Mouse (Mus musculus) hindbrain, embryonic 12.5 days (tissue): ENCODE data around the gene Adgrf3. TPM values are rescaled to one million over a fixed set of nuclear protein-coding genes. Genes with fewer than 3 reads are reported as not detected.

Source experiments
- ATAC-seq: fragments of 200-750 bp; cut with Nextera tagmentation; 2 replicates; pipeline ENCODE4 v1.8.0; 2017; ENCODE audit warnings: moderate TSS enrichment; ENCODE audit not compliant: low FRiP score
- H3K27ac ChIP-seq: fragments of 300-500 bp; sonication (generic); 2 replicates; pipeline ENCODE4 v1.5.1; 2016; ENCODE audit warnings: mild to moderate bottlenecking
- H3K27me3 ChIP-seq: fragments of 300-500 bp; sonication (generic); 2 replicates; pipeline ENCODE4 v1.6.1; 2016; ENCODE audit warnings: mild to moderate bottlenecking
- H3K36me3 ChIP-seq: fragments of 300-500 bp; sonication (generic); 2 replicates; pipeline ENCODE4 v1.6.1; 2016; ENCODE audit warnings: mild to moderate bottlenecking
- H3K4me1 ChIP-seq: fragments of 300-500 bp; sonication (generic); 2 replicates; pipeline ENCODE4 v1.6.1; 2016
- H3K4me2 ChIP-seq: fragments of 300-500 bp; sonication (generic); replicated peaks from 2 replicates; pipeline ENCODE4 v1.6.1; 2016; ENCODE audit warnings: mild to moderate bottlenecking
- H3K4me3 ChIP-seq: fragments of 300-500 bp; sonication (generic); 2 replicates; pipeline ENCODE4 v1.5.1; 2016; ENCODE audit warnings: mild to moderate bottlenecking
- H3K9ac ChIP-seq: fragments of 300-500 bp; sonication (generic); 2 replicates; pipeline ENCODE4 v1.6.1; 2016; ENCODE audit warnings: mild to moderate bottlenecking, moderate library complexity
- H3K9me3 ChIP-seq: fragments of 300-500 bp; sonication (generic); replicated peaks from 2 replicates; pipeline ENCODE4 v1.6.1; 2016; ENCODE audit warnings: mild to moderate bottlenecking
- WGBS: fragments of 180-500 bp; shearing (Covaris S2); methylation state at CpG from one replicate; pipeline ENCODE4 v1.1.7; 2016; 5-methylcytosine and 5-hydroxymethylcytosine counted together
- polyA plus RNA-seq: library from polyadenylated mRNA; unstranded; fragments of >200 nt; fragmentation: Nextera tagmentation; extraction: Ambion mirVana; gene quantifications from 2 replicates; pipeline ENCODE4 v1.2.1, GENCODE M21; 2016

The Adgrf3 gene
- polyA plus RNA-seq = not detected in 2 replicates

DNA sequence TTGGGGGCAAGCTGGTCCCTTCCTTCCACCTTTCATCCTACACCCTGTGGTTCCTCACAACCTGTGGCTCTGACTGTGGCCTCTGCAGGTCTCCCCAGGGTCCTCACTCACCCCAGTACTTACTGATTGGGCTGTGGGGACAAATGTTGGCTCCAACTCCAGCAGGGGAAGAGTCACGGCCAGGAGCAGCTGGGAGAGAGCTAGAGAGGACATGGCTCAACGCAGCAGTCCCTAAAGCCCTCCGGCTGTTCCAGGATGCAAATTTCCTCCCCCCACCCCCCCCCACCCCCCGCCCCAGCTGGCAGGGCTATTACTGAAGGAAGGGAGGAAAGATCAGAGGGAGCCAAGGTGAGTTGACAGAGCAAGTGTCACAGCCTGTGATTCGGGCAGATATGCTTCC, at the start of gene Adgrf3:
Gene Adgrf3, minus strand, starts transcription at position 230 of the 400 bp plus-strand sequence.
- Histone ChIP-seq H3K9me3 (no peaks in the 10 kb centered on the region), H3K9ac (no peak within 1 kb of the TSS), H3K27me3 (no peaks in the 10 kb centered on the region), H3K4me3 (no peak within 1 kb of the TSS), H3K4me1 (no peaks in the 10 kb centered on the region), H3K4me2 (no peak within 1 kb of the TSS), H3K27ac (no peak within 1 kb of the TSS), H3K36me3 (no peaks in the 10 kb centered on the region)
- 30% methylated on average over 5 of the region's 5 CpGs for WGBS
- no peak for ATAC-seq

DNA sequence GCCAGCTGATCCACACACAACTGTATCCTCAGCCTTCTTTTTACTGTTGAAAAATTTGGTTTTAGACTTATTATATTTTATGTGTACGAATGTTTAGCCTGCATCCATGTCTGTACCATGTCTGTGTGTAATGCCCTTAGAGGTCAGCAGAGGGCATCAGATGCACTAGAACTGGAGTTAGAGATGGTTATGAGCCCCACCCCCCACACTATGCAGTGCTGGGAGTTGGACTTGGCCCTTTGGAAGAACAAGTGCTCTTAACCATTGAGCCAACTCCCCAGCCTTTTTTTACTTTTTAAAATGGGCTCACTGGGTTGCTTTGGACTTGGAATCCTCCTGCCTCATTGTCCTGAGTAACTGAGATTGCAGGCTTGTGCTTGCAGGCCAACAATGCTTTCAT, 42.1 kb upstream of the Adgrf3 start:
- H3K4me2 ChIP-seq = no peak overlapping the region
- ATAC-seq = no peak
- H3K9ac ChIP-seq = no peak overlapping the region
- no peaks in the 10 kb centered on the region for H3K9me3 ChIP-seq
- no peak overlapping the region for H3K27ac ChIP-seq
- no peaks in the 10 kb centered on the region for H3K27me3 ChIP-seq
- peaks cover 10% of the 10 kb centered on the region for H3K4me1 ChIP-seq
- H3K4me3 ChIP-seq = no peak overlapping the region
- 100% methylated on average over 1 of the region's 1 CpGs for WGBS
- peaks cover 17% of the 10 kb centered on the region for H3K36me3 ChIP-seq

DNA sequence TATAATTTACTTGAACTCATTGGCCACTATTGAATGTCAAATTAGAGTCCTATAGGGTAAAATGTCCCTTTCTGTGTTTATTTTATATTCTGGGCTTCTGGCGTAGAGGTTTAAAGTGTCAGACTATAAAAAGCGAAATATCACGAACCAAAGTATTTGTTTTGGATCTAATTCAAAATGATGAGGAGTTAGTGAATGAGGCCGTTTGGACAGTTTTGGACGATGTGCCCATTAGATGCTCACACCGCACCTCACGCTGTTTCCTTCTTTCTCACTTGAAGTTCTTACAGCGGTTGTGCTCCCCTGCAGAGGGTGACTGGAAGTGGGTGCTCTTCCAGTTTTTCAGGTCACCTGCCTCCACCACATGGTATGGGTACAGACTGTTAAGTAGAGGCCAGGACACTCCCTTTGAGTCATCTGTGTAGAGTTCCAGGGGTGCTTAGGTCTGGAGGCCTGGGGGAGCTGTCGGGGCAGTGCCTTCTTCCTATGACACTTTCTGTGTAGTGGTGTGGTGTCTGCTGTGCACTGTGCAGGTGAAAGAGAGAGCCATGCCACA, 40.4 kb upstream of the Adgrf3 start:
- no peak for ATAC-seq
- 90% methylated on average over 9 of the region's 9 CpGs for WGBS
- Histone ChIP-seq H3K27me3 (no peaks in the 10 kb centered on the region), H3K4me3 (no peak overlapping the region), H3K27ac (no peak overlapping the region), H3K4me1 (peaks cover 12% of the 10 kb centered on the region), H3K9ac (no peak overlapping the region), H3K9me3 (no peaks in the 10 kb centered on the region), H3K4me2 (no peak overlapping the region), H3K36me3 (peaks cover 8% of the 10 kb centered on the region; the same call in 1 of the 2 replicates)

DNA sequence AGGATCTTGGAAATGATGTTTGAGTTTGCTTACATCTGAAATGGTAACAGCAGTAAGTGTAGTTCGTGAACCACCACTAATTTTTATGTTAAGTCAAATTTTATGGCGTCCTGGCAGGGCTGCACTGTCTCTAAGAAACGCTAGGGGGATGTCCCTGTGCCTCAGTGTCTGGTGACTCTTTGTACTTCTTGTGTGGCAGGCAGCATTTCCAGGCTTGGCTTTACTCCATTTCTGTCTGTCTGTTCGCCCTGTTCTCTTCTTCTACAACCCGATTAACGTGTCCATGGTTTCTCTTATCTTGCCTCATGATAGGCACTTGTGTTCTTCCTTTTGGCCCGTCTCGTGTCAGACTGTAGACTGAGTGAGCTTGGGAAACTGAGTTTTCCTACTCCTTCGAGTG, 38.2 kb upstream of the Adgrf3 start:
- Histone ChIP-seq H3K4me2 (no peak overlapping the region), H3K27ac (no peak overlapping the region), H3K9ac (no peak overlapping the region), H3K4me1 (peaks cover 12% of the 10 kb centered on the region), H3K9me3 (no peaks in the 10 kb centered on the region), H3K4me3 (no peak overlapping the region), H3K27me3 (no peaks in the 10 kb centered on the region), H3K36me3 (0 out of 2 replicates have a peak, but pooled peaks cover 2% of the 10 kb centered on the region)
- WGBS = 75% methylated on average over 9 of the region's 9 CpGs
- ATAC-seq = no peak

DNA sequence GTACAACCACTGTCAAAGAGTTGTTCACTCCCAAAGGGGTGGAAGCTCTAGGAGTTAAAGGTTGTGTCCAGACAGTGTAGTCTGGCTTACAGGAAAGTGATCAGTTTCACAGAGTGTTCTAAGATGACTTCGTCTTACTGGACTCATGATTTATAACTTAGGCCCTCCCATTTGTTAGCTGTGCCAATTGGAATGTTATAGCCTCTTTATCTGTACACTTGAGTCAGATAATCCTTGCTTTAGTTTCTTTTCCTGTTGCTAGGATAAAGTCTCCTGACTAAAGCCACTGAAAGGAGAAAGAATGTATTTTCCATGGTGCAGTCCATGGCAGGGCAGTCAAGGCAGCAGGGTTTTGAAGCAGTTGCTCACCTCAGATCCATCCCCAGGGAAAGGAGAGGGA, 36.9 kb upstream of the Adgrf3 start:
- ATAC-seq = no peak
- no peaks in the 10 kb centered on the region for H3K9me3 ChIP-seq
- no peak overlapping the region for H3K27ac ChIP-seq
- H3K27me3 ChIP-seq = no peaks in the 10 kb centered on the region
- H3K9ac ChIP-seq = no peak overlapping the region
- no peak overlapping the region for H3K4me3 ChIP-seq
- WGBS = 76% methylated on average over 1 of the region's 1 CpGs
- H3K36me3 ChIP-seq = no peaks in the 10 kb centered on the region
- no peak overlapping the region for H3K4me2 ChIP-seq
- peaks cover 12% of the 10 kb centered on the region for H3K4me1 ChIP-seq

DNA sequence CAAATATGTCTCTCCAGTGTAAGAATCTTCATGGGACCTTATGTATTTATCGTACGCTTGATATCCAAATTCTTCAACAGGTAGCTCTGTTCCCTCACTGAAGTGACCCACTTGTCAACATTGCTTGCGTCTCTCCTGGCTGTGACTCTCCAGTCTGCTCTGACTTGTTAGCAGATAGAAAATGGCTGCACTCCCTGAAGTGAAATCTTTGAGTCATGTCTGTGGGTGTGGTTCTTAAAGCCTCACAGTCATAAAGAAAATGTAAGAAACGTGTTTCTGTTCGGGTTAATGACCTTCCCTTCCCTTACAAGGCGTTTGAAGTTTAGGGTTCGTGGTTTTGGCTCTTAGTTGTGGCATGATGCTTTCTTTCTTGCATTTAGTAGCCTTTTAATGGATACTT, 35.0 kb upstream of the Adgrf3 start:
- H3K4me3 ChIP-seq = no peak overlapping the region
- H3K36me3 ChIP-seq = no peaks in the 10 kb centered on the region
- H3K27ac ChIP-seq = no peak overlapping the region
- no peak for ATAC-seq
- 93% methylated on average over 7 of the region's 7 CpGs for WGBS
- H3K4me1 ChIP-seq = peaks cover 12% of the 10 kb centered on the region
- no peak overlapping the region for H3K9ac ChIP-seq
- no peaks in the 10 kb centered on the region for H3K9me3 ChIP-seq
- no peaks in the 10 kb centered on the region for H3K27me3 ChIP-seq
- no peak overlapping the region for H3K4me2 ChIP-seq

DNA sequence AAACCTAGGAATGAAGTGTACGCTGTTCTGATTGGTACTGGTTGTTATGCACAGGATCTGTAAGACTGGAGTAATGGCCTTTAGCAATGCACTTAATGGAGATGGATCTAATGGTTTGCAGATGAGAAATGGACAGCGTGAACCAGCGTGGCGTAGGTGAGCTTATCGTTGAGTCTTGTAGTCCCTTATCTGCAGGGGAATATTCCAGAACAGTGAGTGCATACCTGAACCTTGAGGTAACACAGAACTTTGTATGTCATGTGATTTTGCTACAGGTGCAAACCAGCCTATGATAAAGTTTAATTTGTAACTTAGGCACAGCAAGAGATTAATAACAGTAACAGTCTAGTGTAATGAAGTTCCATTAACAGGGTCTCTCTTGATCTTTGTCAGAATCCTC, 33.0 kb upstream of the Adgrf3 start:
- no peak overlapping the region for H3K4me3 ChIP-seq
- no peaks in the 10 kb centered on the region for H3K36me3 ChIP-seq
- H3K27ac ChIP-seq = no peak overlapping the region
- no peaks in the 10 kb centered on the region for H3K27me3 ChIP-seq
- H3K4me2 ChIP-seq = no peak overlapping the region
- WGBS = 97% methylated on average over 5 of the region's 5 CpGs
- H3K9ac ChIP-seq = no peak overlapping the region
- H3K4me1 ChIP-seq = peaks cover 16% of the 10 kb centered on the region
- no peaks in the 10 kb centered on the region for H3K9me3 ChIP-seq
- no peak for ATAC-seq

DNA sequence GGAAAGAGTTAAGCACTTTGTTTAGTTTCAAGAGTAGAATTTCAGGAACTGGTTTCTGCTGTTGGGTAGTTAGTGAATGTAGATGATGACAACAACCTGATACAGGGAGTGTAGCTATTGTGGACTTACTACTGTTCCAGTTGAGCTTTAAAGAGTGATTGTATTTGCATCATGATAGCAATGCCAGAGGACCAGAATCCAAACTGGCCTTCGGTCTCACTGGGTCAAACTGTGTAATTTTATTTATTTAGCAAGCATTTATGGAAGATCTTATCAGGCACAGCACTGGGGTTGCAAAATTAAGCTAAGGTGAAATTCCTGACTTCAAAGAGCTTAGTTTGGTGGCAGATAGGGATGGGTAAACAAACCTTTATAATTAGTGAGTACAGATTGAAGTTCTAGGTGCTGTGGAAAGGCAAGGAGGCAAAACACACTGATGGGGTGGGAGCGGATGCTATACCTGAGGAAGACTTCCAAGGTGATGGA, 30.2 kb upstream of the Adgrf3 start:
- no peaks in the 10 kb centered on the region for H3K36me3 ChIP-seq
- H3K9me3 ChIP-seq = no peaks in the 10 kb centered on the region
- no peak for ATAC-seq
- no peak overlapping the region for H3K4me3 ChIP-seq
- H3K9ac ChIP-seq = no peak overlapping the region
- H3K27ac ChIP-seq = no peak overlapping the region
- WGBS = 94% methylated on average over 2 of the region's 2 CpGs
- H3K27me3 ChIP-seq = no peaks in the 10 kb centered on the region
- H3K4me1 ChIP-seq = peaks cover 26% of the 10 kb centered on the region
- no peak overlapping the region for H3K4me2 ChIP-seq

DNA sequence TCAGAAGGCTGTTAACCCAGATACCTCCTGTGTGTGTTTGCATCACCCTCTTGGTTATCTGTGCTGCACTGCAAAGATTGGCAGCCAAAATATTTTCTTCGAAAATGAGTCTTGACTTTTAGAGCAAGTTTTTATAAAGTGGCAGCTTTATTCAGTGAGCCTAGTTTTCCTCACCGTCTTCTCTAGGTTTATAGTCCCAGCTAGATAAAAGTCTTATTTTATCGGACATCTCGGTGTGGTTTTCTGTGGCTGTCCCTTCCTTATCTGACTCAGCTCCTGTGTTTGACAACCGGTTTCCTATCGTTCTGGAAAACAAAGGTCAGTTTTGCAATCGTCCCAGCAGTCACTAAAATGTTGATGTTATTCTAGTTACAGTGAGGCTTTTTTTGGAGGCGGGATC, 28.5 kb upstream of the Adgrf3 start:
- Histone ChIP-seq H3K9ac (peak overlapping the region; percentile 86), H3K4me3 (peak overlapping the region; percentile 79), H3K4me1 (peaks cover 26% of the 10 kb centered on the region), H3K27me3 (no peaks in the 10 kb centered on the region), H3K9me3 (no peaks in the 10 kb centered on the region), H3K4me2 (peak overlapping the region; percentile 79), H3K36me3 (peaks cover 5% of the 10 kb centered on the region), H3K27ac (no peak overlapping the region)
- 69% methylated on average over 8 of the region's 8 CpGs for WGBS
- no peak for ATAC-seq

DNA sequence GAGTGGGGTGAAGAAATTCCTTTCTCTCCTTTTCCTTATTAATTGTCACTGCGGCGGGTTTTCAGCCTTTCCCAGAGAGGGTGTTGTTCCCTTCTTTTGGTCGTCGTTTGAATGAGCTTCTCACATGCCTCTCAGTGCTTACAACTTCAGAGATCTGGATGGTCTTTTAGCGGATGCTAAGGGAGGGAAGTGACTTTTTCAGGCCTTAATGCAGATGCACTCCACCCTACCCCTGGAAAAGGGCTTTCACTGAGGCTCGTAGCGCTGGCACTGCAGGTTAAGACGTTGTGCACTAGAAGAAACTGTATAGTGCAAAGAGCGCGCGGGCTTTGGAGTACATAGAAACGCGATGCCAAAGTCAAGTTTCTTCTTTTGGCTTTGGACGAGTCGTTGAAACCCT, 27.5 kb upstream of the Adgrf3 start:
- H3K4me2 ChIP-seq = peak overlapping the region; percentile 79
- WGBS = 3% methylated on average over 15 of the region's 15 CpGs

DNA sequence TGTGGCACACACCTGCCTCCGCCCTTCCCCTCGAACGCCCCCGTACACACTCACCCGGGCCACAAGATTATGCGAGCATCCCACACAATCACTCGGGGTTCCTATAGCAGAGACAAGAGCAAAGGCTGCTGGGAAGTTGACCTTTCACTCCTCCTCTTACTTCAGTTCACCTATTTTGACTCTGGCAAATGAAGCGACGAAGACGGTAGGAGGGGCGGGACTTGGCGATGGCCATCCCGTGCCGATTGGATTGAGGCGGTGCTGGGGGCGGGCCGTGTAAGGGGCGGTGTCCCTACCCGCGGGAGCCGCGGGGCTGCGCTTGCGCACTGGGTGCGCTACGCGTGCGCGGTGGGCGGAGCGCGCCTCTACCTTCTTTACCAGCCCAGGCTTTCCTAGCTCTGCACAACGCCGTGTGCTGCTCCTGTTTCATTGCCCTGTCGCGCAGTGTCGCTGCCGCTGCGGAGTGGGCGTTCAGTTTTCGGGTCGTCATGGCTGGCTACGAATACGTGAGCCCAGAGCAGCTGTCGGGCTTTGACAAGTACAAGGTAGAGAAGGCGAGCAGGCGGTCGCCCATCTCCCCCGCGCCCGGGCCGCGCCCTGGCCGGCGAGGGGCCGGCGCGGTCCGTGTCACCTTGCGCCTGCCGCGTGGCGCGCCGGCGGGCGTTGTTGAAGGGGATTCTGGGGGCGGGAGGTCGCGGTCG, 26.9 kb upstream of the Adgrf3 start, which contains the start of gene Selenoi:
Gene Selenoi, plus strand, starts transcription at position 311 of the 701 bp plus-strand sequence.
- Histone ChIP-seq H3K4me1 (peaks cover 26% of the 10 kb centered on the region), H3K9me3 (no peaks in the 10 kb centered on the region), H3K4me3 (peak within 1 kb of the TSS; percentile 79), H3K36me3 (peaks cover 5% of the 10 kb centered on the region), H3K27me3 (no peaks in the 10 kb centered on the region), H3K9ac (peak within 1 kb of the TSS; percentile 86), H3K4me2 (peak within 1 kb of the TSS; percentile 79), H3K27ac (peak within 1 kb of the TSS; percentile 93)
- WGBS = 4% methylated on average over 70 of the region's 71 CpGs
- ATAC-seq = peak; percentile 100

More for the DNA sequence above, 27.5 kb upstream of the Adgrf3 start:
- ATAC-seq = no peak
- Histone ChIP-seq H3K4me1 (peaks cover 26% of the 10 kb centered on the region), H3K27me3 (no peaks in the 10 kb centered on the region), H3K27ac (peak overlapping the region; percentile 93), H3K9me3 (no peaks in the 10 kb centered on the region), H3K9ac (peak overlapping the region; percentile 86), H3K4me3 (peak overlapping the region; percentile 79), H3K36me3 (peaks cover 5% of the 10 kb centered on the region)

DNA sequence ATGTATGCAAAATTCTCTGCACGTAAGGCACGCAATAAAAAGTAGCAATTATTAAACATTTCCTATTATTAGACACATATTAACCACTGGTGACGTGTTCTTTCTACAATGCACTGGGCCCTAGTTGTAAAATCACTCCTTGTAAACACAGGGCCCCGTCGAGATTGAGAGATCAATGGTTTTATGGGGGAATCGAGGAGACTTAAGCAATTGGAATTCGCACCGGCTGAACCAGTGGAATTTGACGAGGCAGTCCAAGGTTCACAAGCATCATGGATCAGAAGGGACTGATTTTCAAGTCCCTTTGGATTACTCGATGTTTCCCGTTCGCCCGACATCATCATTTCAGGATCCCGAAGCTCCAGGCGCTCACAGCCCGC, 26.4 kb upstream of the Adgrf3 start:
- H3K4me2 ChIP-seq = peak overlapping the region; percentile 79
- ATAC-seq = no peak
- peaks cover 5% of the 10 kb centered on the region for H3K36me3 ChIP-seq
- no peaks in the 10 kb centered on the region for H3K9me3 ChIP-seq
- H3K27ac ChIP-seq = peak overlapping the region; percentile 93
- peak overlapping the region; percentile 79 for H3K4me3 ChIP-seq
- 50% methylated on average over 16 of the region's 16 CpGs for WGBS
- H3K27me3 ChIP-seq = no peaks in the 10 kb centered on the region
- peaks cover 26% of the 10 kb centered on the region for H3K4me1 ChIP-seq
- peak overlapping the region; percentile 66 for H3K9ac ChIP-seq

DNA sequence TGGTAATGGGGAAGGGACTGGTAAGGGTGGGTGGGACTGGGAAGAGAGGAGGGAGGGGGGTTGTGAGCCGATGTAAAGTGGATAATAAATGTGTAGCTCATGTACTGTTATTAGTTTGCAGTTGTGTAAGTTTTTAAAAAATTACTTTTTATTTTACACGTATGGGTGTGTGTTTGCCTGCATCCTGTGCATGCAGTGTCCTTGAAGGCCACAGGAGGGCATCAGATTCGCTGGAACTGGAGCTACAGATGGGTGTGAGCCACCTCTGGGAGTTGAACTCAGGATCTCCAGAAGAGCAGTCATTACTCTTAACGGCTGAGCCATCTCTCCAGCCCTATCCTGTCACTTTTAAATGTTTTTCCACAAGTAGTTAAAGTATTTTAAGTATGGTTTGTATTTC, 25.4 kb upstream of the Adgrf3 start:
- H3K27ac ChIP-seq = no peak overlapping the region
- no peak overlapping the region for H3K9ac ChIP-seq
- 85% methylated on average over 4 of the region's 4 CpGs for WGBS
- peaks cover 26% of the 10 kb centered on the region for H3K4me1 ChIP-seq
- H3K4me3 ChIP-seq = no peak overlapping the region
- H3K9me3 ChIP-seq = no peaks in the 10 kb centered on the region
- H3K27me3 ChIP-seq = no peaks in the 10 kb centered on the region
- no peak overlapping the region for H3K4me2 ChIP-seq
- ATAC-seq = no peak
- peaks cover 5% of the 10 kb centered on the region for H3K36me3 ChIP-seq
